8 mouse cellular contexts compared by ENCODE assay signal in genomic region chr11:100711783-100712615, GRCm38 (mm10). TPM values are rescaled to one million over a fixed set of nuclear protein-coding genes. Genes with fewer than 3 reads are reported as not detected.
DNase-seq lines count a peak whose midpoint lies in the region; ATAC-seq and TF ChIP-seq lines count a peak whose summit lies in the region.

Gene Kat2a (minus strand): TSS chr11:100712465.

- H3K4me3 ChIP-seq in bone marrow, adult 2 months (replicated peaks; ENCODE audit: control insufficient read depth, low read depth, low read length), result peak within 1 kb of the TSS; percentile 67
- H3K4me3 ChIP-seq in embryonic facial prominence, embryonic 15.5 days (replicated peaks), result peak within 1 kb of the TSS; percentile 99
- H3K4me3 ChIP-seq in heart, embryonic 10.5 days, result peak within 1 kb of the TSS; percentile 99
- H3K4me3 ChIP-seq in kidney, embryonic 15.5 days (replicated peaks), result peak within 1 kb of the TSS; percentile 89
- H3K4me3 ChIP-seq in liver, embryonic 11.5 days (ENCODE audit: low read depth, low read length), result peak within 1 kb of the TSS; percentile 77

- no peaks in the 10 kb centered on the region for H3K9me3 ChIP-seq in embryonic facial prominence, embryonic 15.5 days (replicated peaks)
- no peaks in the 10 kb centered on the region for H3K9me3 ChIP-seq in heart, embryonic 10.5 days
- H3K9me3 ChIP-seq in kidney, embryonic 15.5 days (replicated peaks), result no peaks in the 10 kb centered on the region
- H3K9me3 ChIP-seq in liver, embryonic 11.5 days (ENCODE audit: control insufficient read depth, low read length), result no peaks in the 10 kb centered on the region

- WGBS in bone marrow, adult 2 months, result 1% methylated on average over 48 of the region's 48 CpGs
- WGBS in embryonic facial prominence, embryonic 15.5 days, result under 1% methylated on average over 47 of the region's 48 CpGs
- WGBS in heart, embryonic 10.5 days, result 4% methylated on average over 46 of the region's 48 CpGs
- WGBS in kidney, embryonic 15.5 days, result 1% methylated on average over 48 of the region's 48 CpGs
- 2% methylated on average over 45 of the region's 48 CpGs for WGBS in liver, embryonic 11.5 days

- H3K27ac ChIP-seq in bone marrow, adult 2 months (ENCODE audit: control insufficient read depth, insufficient read depth, low read depth, low read length, poor library complexity), result peak within 1 kb of the TSS; percentile 78; the same call in 1 of the 2 replicates
- peak within 1 kb of the TSS; percentile 83 for H3K27ac ChIP-seq in embryonic facial prominence, embryonic 15.5 days (replicated peaks)
- H3K27ac ChIP-seq in heart, embryonic 10.5 days, result peak within 1 kb of the TSS; percentile 98
- H3K27ac ChIP-seq in kidney, embryonic 15.5 days, result peak within 1 kb of the TSS; percentile 87
- H3K27ac ChIP-seq in liver, embryonic 11.5 days (ENCODE audit: low read depth, low read length), result peak within 1 kb of the TSS; percentile 88

- H3K4me2 ChIP-seq in embryonic facial prominence, embryonic 15.5 days (replicated peaks), result peak within 1 kb of the TSS; percentile 72
- H3K4me2 ChIP-seq in kidney, embryonic 15.5 days, result peak within 1 kb of the TSS; percentile 78
- H3K4me2 ChIP-seq in liver, embryonic 11.5 days, result peak within 1 kb of the TSS; percentile 95

- peak; percentile 88 for ATAC-seq in embryonic facial prominence, embryonic 15.5 days (ENCODE audit: insufficient number of reproducible peaks, low FRiP score, low TSS enrichment, low read depth)
- peak; percentile 90 for ATAC-seq in kidney, embryonic 15.5 days (replicated peaks; ENCODE audit: low FRiP score)
- peak; percentile 76 for ATAC-seq in liver, embryonic 11.5 days (replicated peaks; ENCODE audit: low FRiP score)

- H3K4me1 ChIP-seq in bone marrow, adult 2 months (ENCODE audit: control insufficient read depth, insufficient read depth, low read length), result peaks cover 5% of the 10 kb centered on the region; the same call in 1 of the 2 replicates
- peaks cover 35% of the 10 kb centered on the region for H3K4me1 ChIP-seq in embryonic facial prominence, embryonic 15.5 days
- peaks cover 45% of the 10 kb centered on the region for H3K4me1 ChIP-seq in heart, embryonic 10.5 days
- H3K4me1 ChIP-seq in kidney, embryonic 15.5 days, result peaks cover 37% of the 10 kb centered on the region
- H3K4me1 ChIP-seq in liver, embryonic 11.5 days (replicated peaks; ENCODE audit: control insufficient read depth, insufficient read depth, low read length), result peaks cover 33% of the 10 kb centered on the region

- H3K9ac ChIP-seq in embryonic facial prominence, embryonic 15.5 days, result peak within 1 kb of the TSS; percentile 99
- peak within 1 kb of the TSS; percentile 97 for H3K9ac ChIP-seq in kidney, embryonic 15.5 days
- H3K9ac ChIP-seq in liver, embryonic 11.5 days (ENCODE audit: low read depth, low read length), result peak within 1 kb of the TSS; percentile 98

- H3K27me3 ChIP-seq in embryonic facial prominence, embryonic 15.5 days, result no peaks in the 10 kb centered on the region
- no peaks in the 10 kb centered on the region for H3K27me3 ChIP-seq in heart, embryonic 10.5 days (ENCODE audit: insufficient read depth, poor library complexity, severe bottlenecking)
- H3K27me3 ChIP-seq in kidney, embryonic 15.5 days, result no peaks in the 10 kb centered on the region
- no peaks in the 10 kb centered on the region for H3K27me3 ChIP-seq in liver, embryonic 11.5 days (replicated peaks; ENCODE audit: control insufficient read depth, insufficient read depth, low read length)

- H3K36me3 ChIP-seq in embryonic facial prominence, embryonic 15.5 days, result peaks cover 56% of the 10 kb centered on the region
- peaks cover 62% of the 10 kb centered on the region for H3K36me3 ChIP-seq in heart, embryonic 10.5 days
- H3K36me3 ChIP-seq in kidney, embryonic 15.5 days, result peaks cover 63% of the 10 kb centered on the region
- H3K36me3 ChIP-seq in liver, embryonic 11.5 days (ENCODE audit: control insufficient read depth, insufficient read depth, low read length), result peaks cover 39% of the 10 kb centered on the region

- peak; percentile 59 to 69 for DNase-seq in B cell, adult 2 months
- DNase-seq in heart, embryonic 10.5 days (ENCODE audit: low spot score), result peak; percentile 84
- DNase-seq in liver, embryonic 11.5 days (ENCODE audit: low spot score), result peak; percentile 80
- DNase-seq in neural tube, embryonic 10.5 days (ENCODE audit: extremely low spot score, low spot score), result peak; percentile 81
- peak; percentile 76 for DNase-seq in telencephalon, adult 2 months (ENCODE audit: low read depth, low spot score)

- peak; percentile 76; the same call in 1 of the 2 replicates for TF ChIP-seq POLR2A in bone marrow, adult 2 months (IDR thresholded peaks at IDR 0.05; ENCODE audit: borderline replicate concordance, control insufficient read depth, low read depth, low read length)

- no peak for TF ChIP-seq CTCF in bone marrow, adult 2 months (IDR thresholded peaks at IDR 0.05; ENCODE audit: control insufficient read depth, insufficient read depth, low read length)

RNA-seq across cellular contexts. Expression of gene Kat2a, which starts in this region (rescaled TPM):
- 7.6 and 16.3 TPM in 2 replicates for polyA plus RNA-seq in bone marrow, adult 2 months (2011; ENCODE audit: insufficient read depth, insufficient read length, low replicate concordance, missing spikeins)
- polyA plus RNA-seq in embryonic facial prominence, embryonic 15.5 days (2015; fragmentation: Nextera tagmentation; extraction: Ambion mirVana), result 54.6 and 61.1 TPM in 2 replicates
- polyA plus RNA-seq in heart, embryonic 10.5 days (2016; fragmentation: Nextera tagmentation; extraction: Ambion mirVana), result 52.0 and 59.8 TPM in 2 replicates
- polyA plus RNA-seq in kidney, embryonic 15.5 days (2015; fragmentation: Nextera tagmentation; extraction: Ambion mirVana), result 60.9 and 68.1 TPM in 2 replicates
- polyA plus RNA-seq in liver, embryonic 11.5 days (2014; fragmentation: Nextera tagmentation; extraction: Ambion mirVana), result 66.3 and 75.7 TPM in 2 replicates

Comparison
In these comparisons a context has a peak if more than half of its experiments do, and no peak if none do; other contexts are left out.
1. Peak in every context shown above with its lines: DNase-seq, ATAC-seq, H3K4me3 ChIP-seq and H3K27ac ChIP-seq.